Mouse (Mus musculus): Measurements from ENCODE around the gene Zfp467. TPM values are rescaled to one million over a fixed set of nuclear protein-coding genes. Genes with fewer than 3 reads are reported as not detected.

Gene Zfp467
- total and polyA plus RNA-seq, 3 experiments: 0.85 to 5.7 TPM; not detected in 1

DNA sequence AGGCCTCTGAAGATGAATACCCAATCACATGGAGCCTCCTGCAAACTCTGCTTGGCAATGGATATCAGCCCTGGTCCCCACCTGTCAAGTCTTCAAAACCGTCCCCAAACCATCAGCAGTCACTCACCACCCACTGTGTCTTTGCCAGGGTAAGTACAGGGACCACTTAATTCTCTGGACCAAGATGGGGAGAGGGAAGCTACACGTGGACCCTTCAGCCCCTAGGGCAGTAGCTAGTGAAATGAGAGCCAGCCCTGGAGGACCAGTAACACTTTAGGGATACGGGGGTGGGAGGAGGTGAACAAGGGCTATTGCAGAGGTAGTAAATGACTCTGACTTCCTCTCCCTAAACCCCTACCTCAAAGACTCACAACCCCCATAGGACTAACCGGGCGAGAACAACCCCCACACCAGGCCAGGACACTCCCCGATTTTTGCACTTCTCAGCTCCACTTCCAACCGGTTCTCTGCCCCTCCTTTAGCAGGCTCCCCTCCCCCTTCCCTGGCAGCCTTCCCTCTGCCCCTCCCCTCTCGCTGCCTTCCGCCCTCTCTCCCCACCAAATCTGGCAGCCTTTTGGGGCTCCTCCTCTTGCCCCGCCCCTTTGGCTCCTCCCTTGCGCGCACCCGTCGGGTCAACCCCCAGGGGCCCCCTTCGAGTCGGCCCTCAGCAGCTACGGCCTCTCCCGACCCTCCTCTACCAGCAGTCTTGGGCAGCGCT is 1.9 kb downstream of the Zfp467 start:
- Histone ChIP-seq H3K36me3 (ENCODE audit: control insufficient read depth in 1 of 2, insufficient read depth in 2 of 2, low read length in 2 of 2) (no peaks in the 10 kb centered on the region), H3K27ac (ENCODE audit: control insufficient read depth, low read depth, low read length) (no peak overlapping the region), H3K27me3 (ENCODE audit: control insufficient read depth in 1 of 2, insufficient read depth in 2 of 2, low read length in 2 of 2) (peaks cover 0 to 2% of the 10 kb centered on the region in 2 experiments; a peak in 1 of 4 replicates), H3K4me3 (ENCODE audit: control insufficient read depth in 1 of 2, insufficient read depth in 1 of 2, low read depth in 2 of 2, low read length in 2 of 2) (peak overlapping the region; percentile 19 to 44; a peak in 3 of 4 replicates), H3K9ac (ENCODE audit: control insufficient read depth, low read depth, low read length, poor library complexity, severe bottlenecking) (no peak overlapping the region), H3K79me2 (ENCODE audit: control insufficient read depth, insufficient read depth, low read length, poor library complexity) (no peaks in the 10 kb centered on the region), H3K9me3 (replicated peaks; ENCODE audit: insufficient read depth, low read length) (no peaks in the 10 kb centered on the region), H3K4me1 (ENCODE audit: control insufficient read depth in 1 of 2, insufficient read depth in 2 of 2, low read length in 2 of 2) (no peaks in the 10 kb centered on the region)
- peak; percentile 80 for DNase-seq (ENCODE audit: low read depth, low spot score)
- TF ChIP-seq MXI1 (IDR thresholded peaks at IDR 0.05; ENCODE audit: low read depth, low read length) (no peak), MAZ (IDR thresholded peaks at IDR 0.05; ENCODE audit: low read depth, low read length) (peak; percentile 62; the same call in 1 of the 2 replicates), UBTF (IDR thresholded peaks at IDR 0.05; ENCODE audit: borderline replicate concordance, insufficient read depth, low read depth, low read length) (no peak)

DNA sequence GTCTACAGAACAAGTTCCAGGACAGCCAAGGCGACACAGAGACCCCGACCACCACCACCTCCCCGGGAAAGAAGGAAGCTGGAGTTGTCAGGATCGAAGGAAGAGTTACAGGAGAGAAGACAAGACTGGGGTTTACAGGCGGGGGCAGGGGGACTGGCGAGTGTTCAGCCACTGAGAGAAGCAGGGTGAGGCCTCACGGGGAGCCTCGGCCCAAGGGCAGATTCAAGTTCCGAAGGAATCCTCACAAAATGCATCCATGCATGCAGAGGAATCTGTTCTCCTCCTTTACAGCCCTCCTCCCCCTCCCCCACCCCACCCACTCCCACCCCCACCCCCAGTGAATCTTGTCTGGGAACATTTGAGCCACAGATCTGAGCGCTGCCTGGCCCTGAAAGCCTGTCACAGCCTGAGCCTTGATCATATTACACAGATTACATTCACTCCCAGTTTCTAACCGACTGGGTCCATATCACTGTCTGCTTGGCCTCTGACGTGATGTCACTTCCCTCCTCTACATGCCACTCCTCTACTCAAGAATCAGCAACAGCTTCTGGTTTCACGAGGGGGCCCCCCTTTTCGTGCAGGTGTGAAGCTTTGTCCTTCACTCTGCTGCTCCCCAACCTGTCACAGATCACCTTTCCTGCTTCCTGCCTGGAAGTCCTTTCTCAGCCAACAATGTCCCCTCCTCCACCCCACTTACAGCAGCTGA is 5.2 kb downstream of the Zfp467 start:
- Histone ChIP-seq H3K79me2 (ENCODE audit: control insufficient read depth, insufficient read depth, low read length, poor library complexity) (no peaks in the 10 kb centered on the region), H3K36me3 (ENCODE audit: control insufficient read depth in 1 of 2, insufficient read depth in 2 of 2, low read length in 2 of 2) (no peaks in the 10 kb centered on the region), H3K4me3 (ENCODE audit: control insufficient read depth in 1 of 2, insufficient read depth in 1 of 2, low read depth in 2 of 2, low read length in 2 of 2) (no peak overlapping the region), H3K9me3 (replicated peaks; ENCODE audit: insufficient read depth, low read length) (no peaks in the 10 kb centered on the region), H3K27ac (ENCODE audit: control insufficient read depth, low read depth, low read length) (no peak overlapping the region), H3K27me3 (ENCODE audit: control insufficient read depth in 1 of 2, insufficient read depth in 2 of 2, low read length in 2 of 2) (peaks cover 0 to under 1% of the 10 kb centered on the region in 2 experiments; a peak in 1 of 4 replicates), H3K4me1 (ENCODE audit: control insufficient read depth in 1 of 2, insufficient read depth in 2 of 2, low read length in 2 of 2) (no peaks in the 10 kb centered on the region), H3K9ac (ENCODE audit: control insufficient read depth, low read depth, low read length, poor library complexity, severe bottlenecking) (no peak overlapping the region)
- DNase-seq (ENCODE audit: low read depth, low spot score): peak; percentile 6
- no peak for TF ChIP-seq JUND (IDR thresholded peaks at IDR 0.05; ENCODE audit: low read depth, low read length)

DNA sequence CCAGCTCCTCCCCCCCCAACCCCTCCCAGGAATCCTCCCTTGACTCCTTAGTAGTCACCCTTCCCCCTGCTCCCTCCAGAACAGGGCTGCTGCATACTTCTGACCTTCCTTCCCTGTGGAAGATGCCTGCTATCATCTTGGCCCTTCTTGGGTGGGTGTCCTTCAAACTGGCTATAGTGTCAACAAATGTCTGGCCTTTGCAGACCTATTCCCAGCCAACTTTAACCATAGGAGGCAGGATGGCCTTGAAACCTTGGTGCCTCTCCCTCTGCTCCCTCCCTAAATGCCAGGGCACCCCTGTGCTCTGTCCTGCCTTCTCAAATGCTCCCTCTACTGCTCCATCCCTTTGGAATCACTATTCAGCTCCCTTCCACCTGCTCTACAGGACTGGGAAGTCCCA is 6.0 kb downstream of the Zfp467 start:
- no peaks in the 10 kb centered on the region for H3K9me3 ChIP-seq (replicated peaks; ENCODE audit: insufficient read depth, low read length)
- no peak for DNase-seq (ENCODE audit: low read depth, low spot score)
- no peak overlapping the region for H3K4me3 ChIP-seq (ENCODE audit: control insufficient read depth in 1 of 2, insufficient read depth in 1 of 2, low read depth in 2 of 2, low read length in 2 of 2)
- H3K27ac ChIP-seq (ENCODE audit: control insufficient read depth, low read depth, low read length): no peak overlapping the region
- no peaks in the 10 kb centered on the region for H3K27me3 ChIP-seq (ENCODE audit: control insufficient read depth in 1 of 2, insufficient read depth in 2 of 2, low read length in 2 of 2)
- no peaks in the 10 kb centered on the region for H3K36me3 ChIP-seq (ENCODE audit: control insufficient read depth in 1 of 2, insufficient read depth in 2 of 2, low read length in 2 of 2)
- H3K9ac ChIP-seq (ENCODE audit: control insufficient read depth, low read depth, low read length, poor library complexity, severe bottlenecking): no peak overlapping the region
- H3K4me1 ChIP-seq (ENCODE audit: control insufficient read depth in 1 of 2, insufficient read depth in 2 of 2, low read length in 2 of 2): no peaks in the 10 kb centered on the region
- no peaks in the 10 kb centered on the region for H3K79me2 ChIP-seq (ENCODE audit: control insufficient read depth, insufficient read depth, low read length, poor library complexity)
- no peak for TF ChIP-seq MEF2A (IDR thresholded peaks at IDR 0.05; ENCODE audit: extremely low read depth, insufficient replicate concordance, low read depth, low read length, poor library complexity, severe bottlenecking)
- TF ChIP-seq CHD2 (IDR thresholded peaks at IDR 0.05; ENCODE audit: low read length): no peak
- no peak for TF ChIP-seq MAX (IDR thresholded peaks at IDR 0.05; ENCODE audit: low read length)
- TF ChIP-seq ZKSCAN1 (IDR thresholded peaks at IDR 0.05; ENCODE audit: low read depth, low read length): no peak
- no peak for TF ChIP-seq MYB (IDR thresholded peaks at IDR 0.05; ENCODE audit: low read depth, low read length)
- TF ChIP-seq TBP (IDR thresholded peaks at IDR 0.05; ENCODE audit: low read depth, low read length): no peak
- no peak for TF ChIP-seq UBTF (IDR thresholded peaks at IDR 0.05; ENCODE audit: borderline replicate concordance, insufficient read depth, low read depth, low read length)
- TF ChIP-seq MYC (IDR thresholded peaks at IDR 0.05; ENCODE audit: low read depth, low read length): no peak
- no peak for TF ChIP-seq TCF12 (IDR thresholded peaks at IDR 0.05; ENCODE audit: low read depth, low read length)
- TF ChIP-seq CHD1 (IDR thresholded peaks at IDR 0.05; ENCODE audit: low read depth, low read length): no peak
- no peak for TF ChIP-seq RCOR1 (IDR thresholded peaks at IDR 0.05; ENCODE audit: low read depth, low read length)
- TF ChIP-seq GATA1 (IDR thresholded peaks at IDR 0.05; ENCODE audit: low read depth, low read length): no peak
- no peak for TF ChIP-seq MAZ (IDR thresholded peaks at IDR 0.05; ENCODE audit: low read depth, low read length)
- TF ChIP-seq EP300 (IDR thresholded peaks at IDR 0.05; ENCODE audit: low read depth in 1 of 2, low read length in 2 of 2): no peak
- TF ChIP-seq USF2 (IDR thresholded peaks at IDR 0.05; ENCODE audit: borderline replicate concordance in 1 of 2, insufficient read depth in 1 of 2, low read depth in 1 of 2, low read length in 2 of 2): no peak
- no peak for TF ChIP-seq E2F4 (IDR thresholded peaks at IDR 0.05; ENCODE audit: borderline replicate concordance, low read depth, low read length)
- TF ChIP-seq HCFC1 (IDR thresholded peaks at IDR 0.05; ENCODE audit: low read depth, low read length): no peak
- no peak for TF ChIP-seq JUND (IDR thresholded peaks at IDR 0.05; ENCODE audit: low read depth, low read length)
- no peak for TF ChIP-seq USF1 (IDR thresholded peaks at IDR 0.05; ENCODE audit: low read depth, low read length)

All from MEL (cell line).